Mouse (Mus musculus) c-Kit-positive CD71-positive TER-119-positive erythroid progenitor cells, embryonic 14.5 days (primary cell): Measurements from ENCODE around the gene Gm45717.
"Not testable (repeated sequence)": the region's sequence is repeated elsewhere in the genome, so short reads cannot be mapped to it uniquely, and the experiment has no call there.

ENCODE experiments used
- DNase-seq: peaks from one replicate; pipeline ENCODE4 v3.0.0-alpha.2; 2013; ENCODE audit warnings: low spot score

Gene Gm45717

DNA sequence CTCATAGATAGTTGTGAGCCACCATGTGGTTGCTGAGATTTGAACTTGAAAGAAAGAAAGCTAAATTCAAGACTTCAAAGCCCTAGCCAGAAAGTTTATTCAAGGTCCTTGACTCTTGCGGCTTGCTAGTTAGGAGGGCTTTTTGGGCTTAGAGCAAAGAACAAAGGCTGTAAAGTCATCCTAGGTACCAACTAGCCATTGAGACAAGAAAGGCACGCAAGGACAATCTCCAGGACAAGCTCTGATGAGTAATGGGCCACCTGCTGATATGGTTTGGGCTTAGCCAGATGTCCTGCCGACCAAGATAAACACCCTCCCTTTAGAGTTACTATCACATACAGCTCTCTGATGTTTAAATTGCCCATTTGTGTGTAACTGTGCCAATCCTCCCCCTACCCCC, 13.0 kb upstream of the Gm45717 start:
- DNase-seq, result not testable (repeated sequence)

DNA sequence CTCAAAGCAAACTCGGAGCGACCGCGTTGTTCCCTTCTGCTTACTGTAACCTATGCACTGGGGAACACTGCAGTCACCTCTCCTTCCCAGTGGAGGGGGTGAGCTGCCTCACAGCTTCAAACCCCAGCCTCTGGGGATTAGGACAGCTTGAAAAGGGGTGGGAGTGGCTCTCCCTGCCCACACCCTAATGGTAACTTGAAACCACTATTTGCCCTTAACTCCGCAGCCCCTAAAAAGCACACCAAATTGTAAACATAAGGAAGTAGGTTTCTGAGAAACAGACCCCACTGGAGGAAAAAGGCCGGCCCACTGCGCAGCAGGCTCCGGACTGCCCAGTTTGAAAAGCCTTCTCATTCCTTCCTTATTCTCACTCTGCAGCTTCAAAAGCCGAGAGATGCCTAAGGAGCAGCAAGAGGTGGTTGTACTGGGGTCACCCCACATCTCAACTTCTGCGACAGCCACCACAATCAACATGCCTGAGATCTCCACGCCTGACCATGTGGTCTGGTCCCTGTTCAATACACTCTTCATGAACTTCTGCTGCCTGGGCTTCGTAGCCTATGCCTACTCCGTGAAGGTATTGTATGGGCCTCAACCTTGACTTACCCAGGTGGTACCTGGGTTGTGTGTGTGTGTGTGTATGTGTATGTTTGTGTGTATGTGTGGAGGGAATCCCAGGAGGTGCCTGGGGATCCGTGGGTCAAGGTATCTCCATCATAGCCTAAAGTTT, 12.3 kb upstream of the Gm45717 start:
- no peak for DNase-seq

DNA sequence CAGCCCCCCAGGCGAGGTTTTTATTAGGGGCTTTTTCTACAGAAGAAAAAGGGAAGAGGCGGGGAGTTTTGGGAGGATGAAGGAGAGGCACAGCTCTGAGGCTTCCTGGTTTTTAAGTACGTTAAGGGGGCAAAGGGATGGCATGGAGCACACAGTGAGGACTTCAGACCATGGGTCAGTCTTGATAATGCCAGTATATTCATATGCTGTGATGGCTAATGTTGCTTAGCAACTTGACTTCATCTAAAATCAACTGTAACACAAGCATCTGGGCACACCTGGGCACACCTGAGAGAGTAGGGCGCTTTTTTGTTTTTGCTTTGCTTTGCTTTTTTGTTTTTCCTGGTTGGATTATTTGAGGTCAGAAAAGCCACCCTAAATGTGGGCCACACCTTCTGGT, 11.2 kb upstream of the Gm45717 start, which contains the start of gene Ifitm1:
TSS of gene Ifitm1 (plus strand) at position 301 of the 400 bp plus-strand sequence.
- no peak for DNase-seq

DNA sequence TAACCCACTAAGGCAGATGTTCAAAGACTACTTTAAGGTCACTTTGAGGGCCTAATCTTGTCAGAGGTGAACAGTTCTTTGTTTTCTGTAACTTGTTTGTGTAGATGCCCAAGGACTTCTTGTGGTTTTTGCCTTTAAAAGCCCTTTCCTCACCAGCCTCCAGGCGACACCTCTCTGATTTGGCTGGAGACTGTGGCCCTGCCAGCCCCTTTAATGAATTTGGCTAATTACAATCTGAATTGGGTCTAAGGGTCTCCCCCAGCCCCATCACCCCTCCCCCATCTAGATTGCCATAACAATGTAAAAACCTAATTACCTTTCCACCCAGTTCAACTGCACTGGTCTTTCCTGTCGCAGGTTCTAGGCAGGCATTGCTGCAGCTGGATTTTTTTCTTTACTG, 7.0 kb upstream of the Gm45717 start:
- no peak for DNase-seq

- DNase-seq, result no peak
Measured at GRCm38 (mm10) chr7:140961416-140961815, 5.7 kb upstream of the Gm45717 start.

GRCm38 (mm10) chr7:140960026-140960425, 4.3 kb upstream of the Gm45717 start:
- no peak for DNase-seq

DNA sequence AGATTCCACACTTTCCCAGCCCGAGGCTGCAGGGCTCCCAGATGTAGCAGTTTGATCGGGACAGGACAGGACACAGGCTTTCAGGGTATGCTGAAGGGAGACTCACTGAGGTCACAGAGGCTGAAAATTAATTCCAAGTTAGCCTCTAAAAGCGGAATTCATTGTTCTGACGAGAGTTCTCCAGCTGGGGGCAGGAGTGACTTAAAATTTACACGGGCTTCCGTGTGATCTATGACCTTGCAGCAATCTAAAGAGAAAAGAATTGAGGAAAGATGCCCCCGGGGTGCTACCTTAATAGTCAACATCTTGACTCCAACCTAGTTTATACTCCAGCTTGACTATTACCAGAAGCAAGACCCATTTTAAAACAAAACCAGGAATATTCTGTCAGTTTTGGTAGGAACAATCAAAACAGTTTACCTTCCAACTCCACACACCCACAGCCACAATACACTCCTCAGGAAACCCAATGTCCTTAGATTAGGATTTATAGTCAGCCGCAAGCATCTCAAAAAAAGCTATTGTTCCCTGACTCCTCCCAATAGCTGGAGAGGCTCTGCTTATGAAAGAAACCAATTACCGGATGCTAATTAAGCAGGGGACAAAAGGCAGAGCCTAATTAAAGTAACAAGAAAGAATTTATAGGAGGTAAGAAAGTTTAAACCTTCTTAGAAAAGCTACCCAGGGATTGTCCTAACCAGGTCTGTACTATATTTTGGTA, 3.6 kb upstream of the Gm45717 start:
- no peak for DNase-seq

GRCm38 (mm10) chr7:140956556-140956869, 776 bp upstream of the Gm45717 start:
- no peak for DNase-seq

GRCm38 (mm10) chr7:140955342-140955741, 395 bp downstream of the Gm45717 start:
- DNase-seq, result no peak

DNA sequence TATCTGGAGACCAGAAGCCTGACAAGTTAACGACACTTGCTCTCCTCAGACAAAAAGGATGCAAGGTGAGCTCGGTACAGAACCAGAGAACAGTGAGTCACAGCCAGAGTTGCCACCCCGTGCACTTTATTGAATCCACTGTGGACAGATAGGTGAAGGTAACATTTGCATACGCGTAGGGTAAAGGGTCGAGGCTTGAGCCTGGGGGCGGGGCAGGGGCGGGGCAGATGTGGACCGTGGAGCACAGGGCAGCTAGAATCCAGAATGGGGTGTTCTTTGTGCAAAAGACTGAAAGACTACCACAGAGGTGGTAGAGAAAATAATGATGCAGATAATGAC, 1.0 kb downstream of the Gm45717 start:
- DNase-seq, result no peak

DNA sequence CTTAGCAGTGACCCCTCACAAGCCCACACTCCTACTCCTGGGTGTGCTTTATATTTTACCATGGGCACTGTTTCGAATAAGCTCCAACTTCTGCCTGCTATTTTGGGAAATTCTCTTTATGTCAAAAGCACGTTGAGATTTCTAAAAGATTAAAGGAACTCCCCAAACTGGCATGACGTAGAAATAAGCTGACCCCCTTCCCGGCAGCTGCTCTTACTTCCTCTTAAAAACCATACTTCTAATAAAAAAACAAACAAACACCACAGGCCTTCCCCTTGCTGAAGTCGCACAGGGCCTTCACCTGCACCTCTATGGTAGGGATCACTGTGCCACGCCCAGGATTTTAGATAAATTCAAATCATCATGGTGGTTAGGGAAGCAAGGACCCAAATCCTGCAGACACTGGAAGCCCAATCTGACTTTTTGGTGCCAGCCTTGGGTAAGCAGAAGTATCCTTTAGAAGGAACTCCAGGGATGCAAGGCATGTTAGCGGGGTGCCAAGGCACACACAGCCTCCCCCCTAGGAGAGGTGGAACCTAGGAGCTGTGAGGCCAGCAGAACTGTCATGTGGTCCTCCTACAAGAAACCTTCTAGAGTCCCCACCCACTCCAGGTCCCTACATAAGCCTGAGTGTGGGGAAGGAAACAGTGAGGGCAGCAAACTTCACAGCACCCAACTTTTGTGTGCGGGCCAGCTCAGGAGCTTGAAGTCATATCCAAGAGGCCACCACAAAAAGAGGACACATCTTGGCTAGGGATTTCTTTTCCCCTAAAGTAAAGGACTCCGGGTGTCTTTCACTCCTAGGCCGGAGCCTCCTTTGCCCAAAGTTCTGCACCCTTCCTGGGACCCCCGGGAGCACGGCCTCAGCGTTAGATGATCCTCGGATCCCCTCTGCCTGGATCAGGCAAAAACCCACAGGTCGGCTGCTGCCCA, 1.7 kb downstream of the Gm45717 start:
- DNase-seq, result no peak

DNA sequence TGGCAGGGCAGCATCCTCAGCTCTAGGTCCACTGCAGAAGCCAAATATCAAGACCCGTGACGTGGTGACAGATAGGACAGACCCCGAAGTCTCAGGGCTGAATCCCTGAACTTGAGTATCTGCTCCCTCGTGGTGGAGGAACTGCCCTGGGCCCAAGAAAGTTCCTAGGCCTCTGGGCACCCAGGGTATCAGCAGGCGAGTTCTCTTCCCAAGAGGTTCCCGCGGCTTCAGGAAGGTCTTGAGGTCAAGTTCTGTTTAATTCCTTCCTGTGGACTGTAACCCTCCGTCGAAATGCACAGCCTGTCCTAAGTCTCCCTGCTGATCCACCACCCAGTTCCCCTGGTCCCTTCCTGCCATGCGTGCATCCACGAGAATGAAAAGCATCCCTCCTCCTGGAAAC, 2.6 kb downstream of the Gm45717 start:
- DNase-seq, result no peak

- DNase-seq, result no peak
Measured at GRCm38 (mm10) chr7:140952441-140952840, 3.3 kb downstream of the Gm45717 start.

DNA sequence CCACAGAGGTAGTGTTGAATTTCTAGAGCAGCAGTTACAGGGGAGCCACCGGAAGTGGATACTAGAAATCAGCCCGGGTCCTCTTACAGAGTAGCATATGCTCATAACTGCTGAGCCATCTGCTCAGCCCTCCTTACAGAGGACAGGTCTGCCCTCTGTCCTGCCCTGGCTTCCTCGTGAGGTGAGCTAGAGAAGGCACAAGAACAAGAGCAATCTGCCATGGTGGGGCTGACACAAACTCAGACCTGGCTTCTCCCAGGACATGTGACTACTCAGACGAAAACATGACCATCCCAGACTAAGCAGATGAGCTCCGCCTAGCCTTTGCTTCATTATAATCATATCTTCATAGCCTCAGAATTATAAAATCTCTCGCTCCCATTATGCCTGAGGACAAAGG, 4.0 kb downstream of the Gm45717 start:
- no peak for DNase-seq

- DNase-seq, result no peak
Measured at GRCm38 (mm10) chr7:140951051-140951450, 4.7 kb downstream of the Gm45717 start.

GRCm38 (mm10) chr7:140949824-140950530, 5.8 kb downstream of the Gm45717 start, which contains the start of gene Ifitm5:
Gene Ifitm5, minus strand, starts transcription at chr7:140950291.
- no peak for DNase-seq

GRCm38 (mm10) chr7:140949255-140949654, 6.5 kb downstream of the Gm45717 start:
- no peak for DNase-seq

DNA sequence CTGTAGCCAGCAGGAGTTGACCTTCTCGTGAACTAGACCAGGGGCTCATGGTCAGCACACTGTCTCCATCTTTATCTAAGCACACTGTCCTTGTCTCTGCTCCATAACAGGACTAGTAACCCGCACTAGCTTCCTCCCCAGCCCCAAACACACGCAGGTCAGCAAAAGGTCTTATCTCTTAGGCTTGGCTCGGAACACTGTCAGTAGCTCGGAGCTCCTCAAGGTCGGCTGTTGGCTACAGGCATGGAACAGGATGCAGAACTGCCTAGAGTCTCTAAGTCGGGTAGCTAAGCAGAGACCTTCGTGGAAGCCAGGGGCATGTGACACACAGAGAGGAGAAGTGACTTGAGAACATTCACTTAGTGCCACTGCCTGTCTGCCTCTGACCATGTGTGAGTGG, 7.6 kb downstream of the Gm45717 start:
- DNase-seq, result no peak

DNA sequence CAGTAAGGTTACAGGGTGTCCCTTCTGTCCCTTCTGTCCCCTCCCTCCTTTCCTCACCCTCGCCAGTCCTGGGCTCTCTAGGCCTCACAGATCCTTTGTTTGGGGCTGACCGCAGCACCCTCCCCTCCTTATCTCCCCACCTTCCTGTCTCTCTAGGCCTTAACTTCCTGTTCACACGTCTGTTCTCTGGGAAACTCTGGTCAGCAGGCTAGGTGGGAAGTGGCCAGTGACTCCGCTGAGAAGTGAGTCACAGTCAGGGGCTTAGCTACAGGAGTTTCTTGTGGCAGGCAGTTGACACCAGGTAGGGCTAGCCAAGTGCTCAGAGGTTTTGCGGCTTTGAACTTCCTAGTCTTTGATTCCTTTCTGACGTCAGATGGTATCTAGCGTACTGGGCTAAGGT, 8.8 kb downstream of the Gm45717 start:
- no peak for DNase-seq

DNA sequence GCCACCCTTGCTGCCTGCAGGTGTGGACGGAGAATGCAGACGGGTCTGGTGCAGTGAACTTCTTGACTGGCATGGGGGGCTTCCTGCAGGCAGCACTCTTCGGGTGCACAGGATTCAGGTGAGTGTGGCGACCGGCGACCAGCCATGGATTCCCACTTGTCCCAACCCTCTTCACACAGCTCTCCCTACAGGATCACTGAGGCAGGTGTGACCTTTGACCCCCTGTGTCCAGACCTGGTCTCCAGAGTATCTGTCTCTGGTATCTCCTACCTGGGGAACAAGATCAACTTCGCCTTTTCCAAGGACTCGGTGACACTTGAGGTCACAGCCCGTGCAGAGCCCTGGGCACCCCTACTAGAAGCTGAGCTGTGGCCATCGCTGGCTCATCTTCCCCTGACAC, 9.4 kb downstream of the Gm45717 start:
- DNase-seq, result no peak

- no peak for DNase-seq
Measured at GRCm38 (mm10) chr7:140945247-140945646, 10.5 kb downstream of the Gm45717 start.

DNA sequence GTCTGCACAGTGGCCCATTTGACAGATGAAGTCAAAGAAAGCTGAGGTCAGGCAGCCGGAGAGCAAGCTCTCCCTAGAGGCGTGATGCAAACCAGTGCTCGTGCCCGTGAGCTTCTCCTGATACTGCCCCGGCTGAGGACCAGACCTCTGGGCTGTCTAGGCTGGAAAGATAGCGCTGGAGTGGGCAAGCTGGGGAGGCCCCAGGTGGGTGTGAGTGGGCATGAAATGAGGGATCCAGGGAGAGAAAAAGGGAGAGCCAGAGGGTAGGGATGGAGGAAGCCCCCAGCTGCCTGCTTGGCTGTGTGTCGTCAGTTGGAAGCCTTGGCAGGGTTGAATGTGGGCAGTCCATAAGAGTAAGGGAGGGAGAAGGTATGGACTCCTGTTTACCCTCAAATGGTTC, 11.5 kb downstream of the Gm45717 start:
- DNase-seq, result no peak
